Mouse (Mus musculus): ENCODE data around the gene Arhgef16. TPM values are rescaled to one million over a fixed set of nuclear protein-coding genes. Genes with fewer than 3 reads are reported as not detected.

Gene Arhgef16
- polyA plus RNA-seq (2012; rRNA removed) = 96.6 and 129 TPM in 2 replicates

DNA sequence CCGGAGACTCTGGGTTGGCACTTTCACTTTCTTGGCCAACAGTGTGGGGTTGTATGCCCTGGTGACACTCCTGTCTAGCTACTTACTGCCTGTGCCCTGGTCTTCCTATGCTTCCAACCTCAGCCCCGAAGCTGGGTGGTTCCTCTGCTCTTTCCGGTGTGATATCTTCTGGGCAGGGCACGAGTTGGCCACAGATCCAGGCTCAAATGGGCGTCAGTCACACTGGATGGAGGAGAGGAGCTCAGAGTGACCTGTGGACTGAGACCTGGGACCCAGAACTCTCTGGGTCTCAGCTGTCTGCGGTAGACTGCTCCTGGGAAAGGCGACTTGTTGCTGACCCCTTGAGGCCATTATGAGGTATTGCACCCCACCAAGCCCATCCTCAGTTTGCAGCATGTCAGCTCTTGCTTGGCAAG is at the start of gene Arhgef16:
Arhgef16 (minus strand) TSS at position 211 of the 416 bp plus-strand sequence.
- 10% methylated on average over 7 of the region's 7 CpGs for WGBS
- DNase-seq (ENCODE audit: low read depth, low spot score) = peak; percentile 59

DNA sequence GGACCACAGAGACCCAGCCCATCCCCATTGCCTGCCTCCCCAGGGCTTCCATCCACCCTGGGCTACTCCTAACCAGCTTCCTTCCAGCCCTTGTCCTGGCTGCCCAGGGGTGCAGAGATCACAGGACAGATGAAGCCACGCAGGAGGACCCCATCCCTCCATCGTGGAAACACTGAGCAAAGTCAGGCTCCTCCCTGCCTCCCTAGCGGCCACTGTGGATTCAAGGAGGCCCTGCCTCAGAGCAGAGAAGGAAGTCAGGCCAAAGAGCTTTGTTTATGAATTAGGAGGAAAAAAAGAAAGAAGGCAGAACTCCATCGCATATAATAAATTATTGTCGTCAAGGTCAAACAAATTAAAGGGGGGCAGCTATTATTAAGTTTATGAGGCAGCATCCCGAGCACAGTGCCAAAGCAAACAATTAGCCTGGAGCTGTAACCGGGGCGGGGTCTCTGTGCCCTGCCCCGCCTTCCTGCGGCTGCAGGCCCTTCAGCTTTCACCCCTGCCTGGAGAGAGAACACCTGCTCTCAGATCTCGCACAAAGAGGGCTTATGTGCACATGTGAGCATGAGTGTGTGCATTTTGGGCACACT is 46.8 kb upstream of the Arhgef16 start:
- DNase-seq (ENCODE audit: low read depth, low spot score) = no peak
- WGBS = 8% methylated on average over 11 of the region's 11 CpGs

DNA sequence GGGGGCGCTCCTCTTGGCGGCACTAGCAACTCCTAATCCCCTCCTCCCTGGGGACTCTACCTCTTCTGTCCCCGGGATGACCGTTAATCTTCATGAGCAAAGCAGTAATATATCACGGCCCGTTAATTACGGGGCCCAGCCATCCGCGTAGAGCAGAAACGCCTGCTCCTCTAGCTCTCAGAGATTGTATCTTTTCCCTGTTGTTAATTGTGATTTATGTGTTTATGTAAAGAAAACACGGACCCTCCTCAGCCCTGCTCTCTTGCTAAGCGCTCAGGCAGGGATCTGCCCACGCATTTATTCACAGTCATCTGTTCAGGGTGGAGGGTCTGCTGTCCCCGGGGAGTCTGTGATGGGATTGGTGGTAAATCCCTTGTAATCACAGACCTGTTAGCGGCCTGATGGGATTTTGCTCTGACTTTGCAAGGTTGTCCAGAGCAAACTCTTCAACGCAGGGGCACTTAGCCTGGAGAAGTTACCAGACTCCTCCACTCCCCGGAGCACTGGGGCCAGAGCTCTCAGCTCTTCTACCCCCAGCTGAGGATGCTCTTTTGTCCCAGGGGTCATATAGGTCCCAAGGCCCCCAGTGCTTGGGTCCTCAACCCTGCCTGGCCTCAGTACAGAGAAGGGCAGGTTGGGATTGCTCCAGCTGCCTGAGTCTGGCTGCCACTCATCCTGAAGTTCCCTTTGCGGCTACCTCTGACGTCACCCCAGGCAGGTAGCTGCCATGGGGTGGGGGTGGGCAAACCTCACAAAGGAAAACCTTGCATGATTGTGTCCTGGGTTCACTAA is 45.5 kb upstream of the Arhgef16 start:
- DNase-seq (ENCODE audit: low read depth, low spot score) = no peak
- WGBS = 77% methylated on average over 19 of the region's 19 CpGs

DNA sequence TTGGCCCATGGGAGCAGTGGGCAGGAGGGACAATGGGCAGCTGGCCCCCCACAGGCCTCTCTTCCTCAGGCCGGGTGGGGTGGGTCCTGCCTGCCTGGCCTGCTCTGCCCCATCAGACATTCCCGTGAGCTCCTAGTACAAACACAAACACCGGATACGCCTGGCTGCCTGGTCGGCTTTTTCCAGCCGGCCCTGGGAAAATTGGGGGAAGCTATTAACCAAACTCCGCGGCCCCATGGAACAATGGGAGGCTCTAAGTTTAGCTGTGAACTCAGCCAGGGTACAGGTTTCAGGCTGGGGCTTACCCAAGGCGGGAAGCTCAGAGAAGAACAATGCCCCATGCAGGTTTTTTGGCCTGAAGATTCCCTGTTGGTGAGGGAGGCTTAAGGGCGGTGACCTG is 35.2 kb upstream of the Arhgef16 start:
- WGBS = 56% methylated on average over 10 of the region's 10 CpGs
- DNase-seq (ENCODE audit: low read depth, low spot score) = no peak

DNA sequence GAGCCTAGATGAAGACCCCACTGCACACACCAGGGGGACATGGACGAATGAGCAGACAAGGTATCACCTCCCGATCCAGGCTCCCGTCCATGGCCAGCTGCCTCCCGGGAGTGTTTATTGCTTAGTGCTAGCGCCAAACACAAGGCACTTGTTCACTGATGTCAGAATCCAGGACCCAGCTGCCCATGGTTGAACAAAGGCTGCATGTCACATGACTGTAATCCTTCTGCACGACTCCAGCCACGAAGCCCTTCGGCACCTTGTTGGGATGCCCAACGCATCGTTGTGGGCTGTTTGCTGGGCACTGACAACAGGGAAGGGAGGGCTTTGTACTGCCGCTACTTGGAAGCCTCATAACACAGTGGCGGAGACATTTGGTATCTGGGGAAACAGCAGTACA is 34.3 kb upstream of the Arhgef16 start, which contains the start of gene B230104I21Rik:
B230104I21Rik (plus strand) TSS at position 367 of the 400 bp plus-strand sequence.
- no peak for DNase-seq (ENCODE audit: low read depth, low spot score)
- WGBS = 52% methylated on average over 12 of the region's 12 CpGs

DNA sequence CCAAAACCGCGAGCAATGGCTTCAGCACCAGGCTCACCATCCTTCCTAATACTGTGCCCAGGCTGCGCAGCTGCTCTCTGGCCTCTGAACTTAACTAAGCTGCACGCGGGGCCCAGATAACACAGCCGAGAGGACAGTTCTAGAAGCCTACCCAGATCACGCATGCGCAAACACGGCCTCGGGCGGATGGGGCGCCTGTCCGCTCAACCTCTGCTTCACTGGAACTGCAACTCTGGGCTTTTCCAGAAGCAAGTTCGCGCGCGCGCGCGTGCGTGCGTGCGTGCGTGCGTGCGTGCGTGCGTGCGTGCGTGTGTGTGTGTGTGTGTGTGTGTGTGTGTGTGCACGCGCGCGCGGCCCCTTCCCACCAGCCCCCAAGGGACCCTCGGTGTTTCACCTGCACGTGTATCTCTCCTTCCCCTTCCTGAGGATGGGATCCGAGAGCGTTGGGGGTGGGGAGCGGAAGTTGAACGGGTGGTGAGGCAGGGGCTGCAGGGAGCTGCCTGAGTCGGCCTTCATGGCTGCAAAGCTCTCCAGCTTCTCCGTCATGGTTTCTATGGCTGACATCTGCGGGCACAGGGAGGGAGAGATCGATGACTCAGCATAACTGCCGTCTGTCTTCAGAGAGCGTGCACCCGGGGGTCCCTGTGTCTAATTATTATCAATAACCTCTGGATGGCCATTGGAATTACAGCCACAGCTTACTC is 33.4 kb upstream of the Arhgef16 start:
- DNase-seq (ENCODE audit: low read depth, low spot score) = no peak
- 65% methylated on average over 48 of the region's 48 CpGs for WGBS

DNA sequence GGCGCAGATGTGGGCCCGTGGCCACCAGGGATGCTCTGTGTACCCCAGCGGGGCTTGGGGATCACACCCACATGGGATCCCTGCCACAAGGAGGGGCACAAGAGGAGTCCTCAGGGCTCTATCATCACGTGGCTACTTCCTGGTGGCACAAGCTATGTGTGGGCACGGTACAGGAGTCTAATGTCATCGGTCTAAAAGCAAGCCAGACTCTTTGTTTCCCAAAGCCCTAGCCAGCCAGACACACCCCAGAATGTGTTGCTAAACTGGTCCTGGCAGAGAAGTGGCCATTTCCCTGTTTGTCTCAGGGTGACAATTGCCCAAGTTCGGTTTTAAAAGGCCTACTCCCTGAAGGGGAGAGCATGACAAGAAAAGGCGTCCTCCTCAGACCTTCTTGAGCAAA is 31.8 kb upstream of the Arhgef16 start:
- WGBS = 32% methylated on average over 8 of the region's 8 CpGs
- no peak for DNase-seq (ENCODE audit: low read depth, low spot score)

DNA sequence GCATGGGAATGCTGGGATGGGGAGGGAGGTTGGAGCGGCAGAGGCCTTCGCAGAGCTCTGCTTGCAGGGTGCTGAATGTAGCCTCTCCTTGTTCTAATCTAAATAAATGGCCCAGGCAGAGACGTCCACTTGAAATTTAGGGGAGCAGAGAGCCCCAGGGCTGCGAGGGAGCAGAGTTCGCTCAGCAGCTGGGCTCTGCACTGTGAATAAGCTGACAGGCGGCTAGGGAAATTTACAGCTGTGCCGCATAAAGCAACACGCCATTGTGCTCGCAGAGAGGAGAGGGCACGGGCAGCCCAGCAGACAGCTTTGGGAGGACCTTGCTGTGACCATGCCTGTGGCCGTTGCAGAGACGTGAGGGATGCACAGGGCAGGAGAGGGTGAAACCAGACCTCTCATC is 29.8 kb upstream of the Arhgef16 start:
- no peak for DNase-seq (ENCODE audit: low read depth, low spot score)
- 75% methylated on average over 12 of the region's 12 CpGs for WGBS

DNA sequence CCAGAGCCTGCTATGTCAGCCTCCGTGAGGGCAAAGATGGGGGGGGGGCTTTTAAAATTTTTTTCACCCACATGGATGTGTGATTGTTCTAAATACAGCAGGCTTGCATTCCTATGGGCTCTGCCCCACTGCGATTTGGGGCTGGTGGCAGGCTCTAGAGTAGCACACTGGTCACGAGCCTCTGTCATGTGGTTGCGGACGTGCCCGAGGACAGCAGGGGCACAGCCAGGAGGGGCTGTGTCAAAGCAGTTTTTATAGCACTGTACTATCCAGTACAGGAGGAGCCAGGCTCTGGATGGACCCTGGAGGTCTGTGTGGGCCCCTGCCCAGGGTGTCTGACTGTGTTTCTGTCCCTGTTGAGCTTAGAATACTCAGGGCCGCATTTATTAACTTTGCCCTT is 28.5 kb upstream of the Arhgef16 start:
- 91% methylated on average over 7 of the region's 7 CpGs for WGBS
- no peak for DNase-seq (ENCODE audit: low read depth, low spot score)

DNA sequence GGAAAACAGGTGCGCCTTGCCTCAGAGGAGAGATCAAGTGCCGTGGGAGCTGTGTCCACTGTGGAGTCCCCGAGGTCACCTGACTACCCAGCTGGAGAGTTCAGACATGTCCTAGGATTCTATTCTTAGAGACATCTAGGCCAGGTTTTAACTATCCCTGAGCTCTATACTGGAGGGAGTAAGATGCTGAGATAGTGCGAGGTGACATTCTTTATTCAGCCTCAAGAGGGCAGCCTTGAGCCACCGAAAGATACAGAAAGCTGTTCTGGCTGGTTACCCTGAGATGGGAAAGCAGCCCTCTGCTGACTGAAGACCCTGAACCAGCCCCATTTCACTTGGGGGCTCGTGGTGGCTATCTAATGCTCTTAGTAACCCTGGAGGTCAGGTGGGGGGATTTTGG is 27.4 kb upstream of the Arhgef16 start:
- peak; percentile 31 for DNase-seq (ENCODE audit: low read depth, low spot score)
- 14% methylated on average over 6 of the region's 6 CpGs for WGBS

DNA sequence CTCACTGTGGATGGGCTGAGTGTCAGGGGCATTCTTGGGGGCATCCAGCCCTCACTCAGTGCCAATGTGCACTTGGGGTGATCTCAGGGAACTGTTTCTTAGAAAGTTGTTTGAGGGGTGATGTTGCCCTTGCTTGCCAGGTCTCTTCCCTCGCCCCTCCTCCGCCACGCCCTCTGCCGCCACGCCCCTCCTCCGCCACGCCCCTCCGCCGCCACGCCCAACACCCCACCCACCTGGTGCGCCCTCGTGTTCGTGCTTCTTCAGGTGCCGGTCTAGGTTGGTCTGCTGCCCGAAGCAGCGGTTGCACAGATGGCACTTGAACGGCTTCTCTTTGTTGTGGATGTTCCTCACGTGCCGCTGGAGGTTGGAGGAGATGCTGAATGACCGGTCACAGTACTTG is 27.0 kb upstream of the Arhgef16 start:
- no peak for DNase-seq (ENCODE audit: low read depth, low spot score)
- WGBS = 19% methylated on average over 19 of the region's 20 CpGs

DNA sequence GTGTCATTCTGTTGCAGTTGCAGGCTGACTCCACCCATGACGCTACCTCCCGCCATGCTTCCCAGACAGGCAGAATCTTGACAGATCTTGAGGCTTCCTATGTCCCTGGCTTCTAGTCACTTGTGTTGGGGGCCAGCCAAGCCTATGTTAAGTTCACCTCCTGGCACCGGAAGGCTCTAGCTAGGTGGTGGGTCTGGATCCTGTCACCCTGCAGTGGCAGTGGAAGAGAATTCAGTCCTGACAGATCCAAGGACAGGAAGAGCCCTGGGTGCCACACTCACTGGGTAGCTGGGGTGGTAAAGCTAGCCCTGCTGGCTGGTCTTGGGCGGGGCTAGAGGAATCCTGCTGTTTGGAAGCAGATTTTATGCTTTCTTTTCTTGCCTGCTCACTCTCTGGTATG is 23.9 kb upstream of the Arhgef16 start:
- no peak for DNase-seq (ENCODE audit: low read depth, low spot score)
- WGBS = 67% methylated on average over 4 of the region's 4 CpGs

DNA sequence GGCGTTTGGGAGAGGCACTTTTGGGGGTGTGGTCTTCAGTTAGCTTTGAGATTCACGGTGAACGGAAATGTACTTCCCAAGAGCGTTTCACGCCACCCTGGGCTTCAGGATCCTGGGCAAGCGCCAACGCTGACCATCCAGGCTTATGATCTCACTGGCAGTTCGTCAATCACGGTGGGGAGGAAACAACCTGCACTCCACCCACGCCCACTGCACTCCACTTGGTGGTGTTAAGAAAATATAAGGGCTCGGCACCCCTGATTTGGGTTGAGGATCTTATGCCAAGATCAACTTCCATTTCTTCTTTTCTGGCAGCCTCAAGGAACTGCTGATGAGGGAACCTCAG is 12.1 kb upstream of the Arhgef16 start:
- WGBS = 74% methylated on average over 11 of the region's 11 CpGs
- no peak for DNase-seq (ENCODE audit: low read depth, low spot score)

DNA sequence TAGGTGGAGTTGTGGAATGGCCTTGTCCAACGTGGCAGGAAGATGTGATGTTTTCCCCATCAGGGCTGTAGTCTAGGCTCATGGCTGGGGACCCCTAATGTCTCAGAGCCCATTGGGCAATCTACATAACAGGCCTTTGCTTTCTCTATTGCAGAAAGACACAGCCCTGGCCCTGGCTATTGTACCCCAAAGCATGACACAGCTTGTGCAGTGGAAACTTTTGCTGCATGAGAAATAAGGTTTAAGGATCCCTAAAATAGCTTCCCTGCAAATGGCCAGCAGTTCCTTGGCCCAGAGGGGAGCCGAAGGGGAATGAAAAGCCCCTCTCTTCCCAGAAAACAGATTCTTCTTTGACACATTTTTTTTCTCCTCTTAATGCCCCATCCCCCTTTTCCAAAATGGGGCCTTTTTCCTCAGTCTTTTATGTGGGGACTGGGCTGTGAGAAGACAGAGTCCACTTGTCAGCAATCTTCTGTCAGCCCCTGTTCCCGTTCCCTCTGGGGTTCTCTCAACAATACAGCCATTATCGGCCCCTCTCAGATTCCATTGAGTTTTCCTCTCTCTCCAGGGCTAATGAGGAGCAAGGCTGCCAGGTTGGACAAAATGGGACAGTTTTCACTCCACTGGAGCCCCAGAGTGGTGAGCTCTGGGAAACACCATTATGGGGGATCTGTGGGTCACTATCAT is 11.6 kb upstream of the Arhgef16 start:
- DNase-seq (ENCODE audit: low read depth, low spot score) = no peak
- 63% methylated on average over 4 of the region's 4 CpGs for WGBS

DNA sequence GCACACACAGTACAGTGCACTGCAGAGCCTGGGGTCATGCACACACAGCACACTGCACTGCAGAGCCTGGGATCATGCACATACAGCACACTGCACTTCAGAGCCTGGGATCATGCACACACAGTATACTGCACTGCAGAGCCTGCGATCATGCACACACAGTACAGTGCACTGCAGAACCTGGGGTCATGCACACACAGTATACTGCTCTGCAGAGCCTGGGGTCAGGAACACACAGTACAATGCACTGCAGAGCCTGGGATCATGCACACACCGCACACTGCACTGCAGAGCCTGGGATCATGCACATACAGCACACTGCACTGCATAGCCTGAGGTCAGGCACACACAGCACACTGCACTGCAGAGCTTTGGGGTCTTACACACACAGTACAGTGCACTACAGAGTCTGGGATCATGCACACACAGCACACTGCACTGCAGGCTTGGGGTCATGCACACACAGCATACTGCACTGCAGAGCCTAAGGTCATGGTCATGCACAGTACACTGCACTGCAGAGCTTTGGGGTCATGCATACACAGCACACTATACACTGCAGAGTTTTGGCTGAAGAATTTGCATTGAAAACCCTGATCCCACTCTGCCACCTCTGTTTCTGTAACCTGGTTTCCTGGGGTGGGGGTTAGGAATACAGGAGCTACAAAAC is 10.8 kb upstream of the Arhgef16 start:
- 90% methylated on average over 2 of the region's 2 CpGs for WGBS
- DNase-seq (ENCODE audit: low read depth, low spot score) = no peak

DNA sequence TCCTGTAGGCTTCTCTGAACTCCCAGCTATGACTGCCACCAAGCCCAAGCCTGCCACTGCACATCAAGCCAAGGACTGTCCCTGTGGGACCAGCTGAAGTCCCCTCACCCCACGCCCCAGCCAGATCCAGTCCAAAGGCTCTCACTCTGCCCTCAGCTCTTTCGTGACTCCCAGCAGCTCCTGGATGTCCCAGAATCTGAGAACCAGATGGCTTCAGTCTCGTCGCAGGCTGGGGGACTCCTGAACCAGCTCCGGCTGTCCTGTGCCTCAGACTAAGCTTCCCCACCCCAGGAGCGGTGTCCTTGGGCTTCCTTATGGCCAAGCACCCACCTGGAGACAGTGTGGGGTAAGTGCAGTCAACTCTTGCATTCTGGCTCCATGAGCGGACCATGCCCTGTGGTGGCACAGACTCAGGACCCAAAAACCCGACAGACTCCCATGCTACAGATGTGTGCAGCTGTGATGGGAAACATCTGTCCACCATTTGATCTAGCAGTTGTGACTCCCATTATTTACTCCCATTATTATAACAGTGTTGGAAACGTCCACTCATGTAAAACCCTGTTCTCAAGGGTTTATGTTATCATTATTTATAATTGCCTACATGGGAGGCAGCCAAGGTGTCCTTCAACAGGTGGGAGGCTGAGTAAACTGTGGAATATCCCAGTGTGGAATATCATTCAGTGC is 9.2 kb upstream of the Arhgef16 start:
- 70% methylated on average over 9 of the region's 9 CpGs for WGBS
- no peak for DNase-seq (ENCODE audit: low read depth, low spot score)

DNA sequence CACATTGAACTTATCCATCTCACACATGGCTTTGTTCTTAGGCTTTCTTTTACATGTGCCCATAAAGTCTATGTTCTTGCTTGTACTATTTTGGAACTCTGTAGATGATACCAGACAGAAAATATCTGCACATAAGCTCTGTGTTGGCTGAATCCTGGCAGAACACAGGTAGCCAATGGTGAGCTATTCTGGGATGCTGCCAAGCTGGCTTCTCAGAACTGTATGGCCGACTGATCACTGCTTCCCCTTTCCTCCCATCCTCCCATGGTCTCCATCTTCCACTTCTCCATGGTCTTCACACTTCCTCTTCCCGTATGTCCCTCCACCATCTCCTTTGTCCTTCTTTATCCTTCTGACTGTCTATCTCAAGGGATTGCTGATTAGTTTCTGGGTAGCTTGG is 7.7 kb upstream of the Arhgef16 start:
- WGBS = 55% methylated on average over 2 of the region's 2 CpGs
- no peak for DNase-seq (ENCODE audit: low read depth, low spot score)

DNA sequence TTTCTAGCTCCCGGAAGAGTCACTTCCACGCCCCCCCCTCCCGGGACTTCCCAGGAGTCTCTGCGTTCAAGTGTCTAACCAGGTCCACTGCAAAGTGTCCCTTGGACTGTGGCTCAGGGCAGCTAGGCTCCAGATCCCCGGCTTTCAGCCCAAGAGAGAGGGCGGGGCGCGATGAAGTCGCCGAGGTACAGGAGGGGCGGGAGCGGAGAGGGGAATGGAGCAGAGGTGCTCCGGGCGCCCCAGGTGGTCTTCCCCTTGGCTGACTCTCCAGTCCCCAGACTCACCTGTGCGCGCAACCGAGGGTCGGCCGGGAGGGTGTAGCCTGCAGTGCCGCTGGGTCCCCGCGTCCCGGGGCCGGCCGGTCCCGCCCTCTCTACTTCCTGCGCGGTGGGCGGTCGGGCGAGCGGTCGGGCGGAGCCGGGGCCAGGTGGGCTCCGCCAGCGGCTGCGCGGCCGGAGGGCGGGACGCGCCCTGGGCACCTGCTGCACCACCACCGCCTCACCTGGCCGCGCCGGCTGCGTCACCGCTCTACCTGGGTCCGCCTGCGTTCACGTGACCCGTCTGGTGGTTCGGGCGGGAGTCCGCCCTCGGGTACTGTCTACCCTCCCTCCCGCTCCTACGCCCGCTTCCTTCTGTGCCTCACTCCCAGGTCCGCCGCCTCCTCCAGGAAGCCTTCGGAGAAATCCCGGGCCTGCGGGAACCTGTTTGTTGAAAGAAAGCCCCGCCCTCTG is 1.8 kb downstream of the Arhgef16 start:
- under 1% methylated on average over 66 of the region's 66 CpGs for WGBS
- DNase-seq (ENCODE audit: low read depth, low spot score) = peak; percentile 83

DNA sequence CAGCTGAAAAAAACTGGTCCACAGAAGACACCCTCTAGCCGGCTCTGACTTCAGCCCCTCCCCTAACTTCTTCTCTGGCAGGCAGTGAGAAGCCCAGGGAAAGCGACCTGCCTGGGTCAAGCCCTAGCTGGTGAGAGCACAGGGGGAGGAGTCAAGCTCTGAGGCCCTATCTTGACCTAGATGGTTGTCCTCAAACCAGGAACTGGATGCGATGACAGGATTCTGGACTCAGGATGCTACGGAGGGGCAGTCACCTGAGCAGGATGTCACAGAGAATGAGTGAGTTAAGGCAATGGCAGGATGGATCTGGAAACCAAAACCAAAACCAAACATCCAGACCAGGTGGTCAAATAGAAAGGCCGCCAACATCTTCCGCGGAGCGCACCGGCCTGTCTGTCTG is 3.7 kb downstream of the Arhgef16 start:
- no peak for DNase-seq (ENCODE audit: low read depth, low spot score)
- WGBS = 16% methylated on average over 9 of the region's 9 CpGs

Data from large intestine, adult 2 months (tissue).